9 mouse cellular contexts compared by ENCODE assay signal in the genomic region with DNA sequence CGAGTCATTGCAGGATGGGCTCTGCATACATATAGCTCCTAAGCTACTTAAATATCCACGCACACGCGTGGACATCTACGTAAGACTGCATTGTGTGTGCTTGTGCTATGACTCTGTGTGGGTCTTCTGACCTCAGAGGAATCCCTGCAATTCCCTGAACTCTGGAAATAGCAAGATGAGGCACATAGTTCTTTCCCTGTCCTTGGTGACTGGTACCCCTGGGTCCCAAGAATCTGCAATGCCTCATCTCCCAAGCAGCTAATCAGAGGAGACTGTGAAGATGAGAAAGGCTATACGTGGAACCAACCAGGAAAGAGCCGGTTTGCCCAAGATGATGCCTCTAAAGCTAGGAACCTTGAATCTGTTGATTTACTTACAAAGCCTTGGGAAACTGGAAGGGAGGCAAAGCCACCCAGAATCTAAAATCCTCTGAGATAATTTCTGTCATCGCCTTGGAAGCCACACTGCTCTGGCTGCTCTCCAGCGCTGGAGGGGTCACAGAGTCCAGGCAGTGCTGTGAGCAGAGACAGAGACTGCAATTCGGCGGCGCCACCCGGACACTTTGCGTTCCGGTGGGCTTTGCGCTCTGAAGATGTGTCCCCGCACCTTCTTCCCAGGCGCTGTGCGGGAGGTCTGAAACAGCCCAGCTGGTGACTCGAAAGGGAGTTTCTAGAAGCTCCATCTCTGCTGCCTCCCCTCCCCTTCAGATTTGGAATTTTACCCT. TPM values are rescaled to one million over a fixed set of nuclear protein-coding genes. Genes with fewer than 3 reads are reported as not detected.
DNase-seq lines count a peak whose midpoint lies in the region; ATAC-seq and TF ChIP-seq lines count a peak whose summit lies in the region.
"Had no signal": no experiment of that assay in that cellular context is flagged by ENCODE, and none has a peak within 500 bp of the region (broad histone marks: within the 10 kb centered on the region; RNA-seq: fewer than 3 reads in every experiment).

A gene (plus strand): TSS at position 308 of the 724 bp plus-strand sequence.

- intact Hi-C loops in heart, postnatal 10 days (cut with DNase I) = no loop called here
- intact Hi-C loops in left cerebral cortex, postnatal 36 days (cut with DNase I) = loop anchor here (5.0 to 10.0 kb wide), 5 partner anchors 53 to 290 kb away; a partner anchor contains a TSS

- peak within 1 kb of the TSS; percentile 77 for H3K4me3 ChIP-seq in embryonic facial prominence, embryonic 10.5 days
- H3K4me3 ChIP-seq in midbrain, postnatal 0 days (ENCODE audit: low read depth, low read length) = peak within 1 kb of the TSS; percentile 62

- peak; percentile 27 for DNase-seq in gastrocnemius, postnatal 10 days
- no peak for DNase-seq in gastrocnemius, adult 18-20 months (ENCODE audit: low spot score)
- DNase-seq in ES-CJ7 (ENCODE audit: low read depth, low spot score) = peak; percentile 10
- no peak for DNase-seq in embryonic facial prominence, embryonic 10.5 days (ENCODE audit: low spot score)
- DNase-seq in heart, postnatal 10 days = peak; percentile 46 to 54
- peak in 1 of 2 experiments; percentile 64 for DNase-seq in left cerebral cortex, postnatal 36 days (ENCODE audit: low spot score in 2 of 2)
- peak; percentile 61 for DNase-seq in midbrain, postnatal 0 days (ENCODE audit: low spot score)
- no peak for DNase-seq in thymus, postnatal 0 days (ENCODE audit: low spot score)

- peak; percentile 71 for ATAC-seq in midbrain, postnatal 0 days (ENCODE audit: low FRiP score)

- H3K4me2 ChIP-seq in midbrain, postnatal 0 days (ENCODE audit: low read depth, low read length, poor library complexity, severe bottlenecking) = peak within 1 kb of the TSS; percentile 69

- H3K36me3 ChIP-seq in embryonic facial prominence, embryonic 10.5 days (replicated peaks) = no peaks in the 10 kb centered on the region
- no peaks in the 10 kb centered on the region for H3K36me3 ChIP-seq in midbrain, postnatal 0 days (ENCODE audit: insufficient read depth, low read length)

- peak within 1 kb of the TSS; percentile 77 for H3K9ac ChIP-seq in midbrain, postnatal 0 days (replicated peaks; ENCODE audit: low read length, poor library complexity, severe bottlenecking)

- H3K27me3 ChIP-seq in embryonic facial prominence, embryonic 10.5 days (replicated peaks; ENCODE audit: low read depth, poor library complexity, severe bottlenecking) = peaks cover 55% of the 10 kb centered on the region
- H3K27me3 ChIP-seq in midbrain, postnatal 0 days (ENCODE audit: insufficient read depth, low read length) = no peaks in the 10 kb centered on the region
- H3K27me3 ChIP-seq: CH12.LX had no signal

- no peaks in the 10 kb centered on the region for H3K9me3 ChIP-seq in embryonic facial prominence, embryonic 10.5 days
- H3K9me3 ChIP-seq in midbrain, postnatal 0 days (ENCODE audit: low read length) = no peaks in the 10 kb centered on the region

- H3K4me1 ChIP-seq in embryonic facial prominence, embryonic 10.5 days = peaks cover 13% of the 10 kb centered on the region
- peaks cover 9% of the 10 kb centered on the region; the same call in 1 of the 2 replicates for H3K4me1 ChIP-seq in midbrain, postnatal 0 days (ENCODE audit: insufficient read depth, low read length)

- peak within 1 kb of the TSS; percentile 72 for H3K27ac ChIP-seq in embryonic facial prominence, embryonic 10.5 days (replicated peaks)
- peak within 1 kb of the TSS; percentile 83 for H3K27ac ChIP-seq in midbrain, postnatal 0 days (ENCODE audit: low read depth, low read length)

- 24% methylated on average over 20 of the region's 20 CpGs for WGBS in embryonic facial prominence, embryonic 10.5 days
- 17% methylated on average over 20 of the region's 20 CpGs for WGBS in midbrain, postnatal 0 days

- no peak for TF ChIP-seq CTCF in midbrain, postnatal 0 days (IDR thresholded peaks at IDR 0.05)

RNA-seq across cellular contexts. Expression of the gene that starts here (rescaled TPM):
- total RNA-seq in gastrocnemius, postnatal 10 days (2021) = under 1 TPM; 0.26 to 0.36 TPM
- total RNA-seq in gastrocnemius, adult 18-20 months (2021) = not detected
- 0.19 and 0.27 TPM in 2 replicates for polyA plus RNA-seq in embryonic facial prominence, embryonic 10.5 days (2016; fragmentation: Nextera tagmentation; extraction: Ambion mirVana)
- total RNA-seq in heart, postnatal 10 days (2021) = under 1 TPM; 0.50 to 0.65 TPM
- total RNA-seq in left cerebral cortex, postnatal 36 days (2021) = 10 to 100 TPM; 34.1 to 38.6 TPM
- 25.5 and 30.4 TPM in 2 replicates for total RNA-seq in midbrain, postnatal 0 days (2014; rRNA removed)
- polyA plus RNA-seq in midbrain, postnatal 0 days (2015; fragmentation: Nextera tagmentation; extraction: Ambion mirVana) = 13.5 and 14.9 TPM in 2 replicates
- polyA plus RNA-seq in thymus, postnatal 0 days (2015; fragmentation: Nextera tagmentation; extraction: Ambion mirVana) = 0.06 and 0.18 TPM in 2 replicates
- total RNA-seq: CH12.LX had no signal

Comparison
In these comparisons a context has a peak if more than half of its experiments do, and no peak if none do; other contexts are left out.
1. RNA of the gene that starts here (total RNA-seq): 34.1 to 38.6 TPM in left cerebral cortex, postnatal 36 days and 25.5 to 30.4 TPM in midbrain, postnatal 0 days; 0.50 to 0.65 TPM in heart, postnatal 10 days, 0.26 to 0.36 TPM in gastrocnemius, postnatal 10 days and not detected in gastrocnemius, adult 18-20 months; every median in the first group is over 10 times any median in the second.
2. RNA of the gene that starts here (polyA plus RNA-seq): 13.5 to 14.9 TPM in midbrain, postnatal 0 days; 0.19 to 0.27 TPM in embryonic facial prominence, embryonic 10.5 days and 0.06 to 0.18 TPM in thymus, postnatal 0 days; every median in the first group is over 10 times any median in the second.
3. Peak in DNase-seq in gastrocnemius, postnatal 10 days; RNA of the gene not detected or under 1 TPM.
4. Peak in DNase-seq in heart, postnatal 10 days; RNA of the gene not detected or under 1 TPM.
5. DNase-seq: peak in ES-CJ7 (single experiment) and midbrain, postnatal 0 days (single experiment); none in gastrocnemius, adult 18-20 months (single experiment), embryonic facial prominence, embryonic 10.5 days (single experiment) and thymus, postnatal 0 days (single experiment).